ENCODE assay signal across 9 mouse cellular contexts in the genomic region with DNA sequence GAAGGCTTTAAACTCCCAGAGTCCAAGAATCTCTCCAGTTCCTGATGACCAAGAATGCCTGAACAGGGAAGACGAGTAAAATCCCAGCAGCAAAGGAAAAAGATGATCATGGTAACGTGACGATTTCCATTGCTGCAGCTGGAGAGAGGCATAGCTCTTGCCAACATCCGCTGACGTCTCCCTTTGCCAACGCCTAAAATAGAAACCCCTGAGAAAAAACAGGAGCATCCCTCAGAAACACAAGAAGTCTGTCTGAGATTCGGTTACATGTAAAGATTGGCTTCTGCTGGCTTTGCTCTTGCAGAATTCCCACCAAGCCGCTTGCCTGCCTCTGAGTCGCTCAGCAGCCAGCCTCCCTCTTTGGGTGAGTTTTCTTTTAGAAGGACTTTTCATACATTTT.
DNase-seq lines count a peak whose midpoint lies in the region; ATAC-seq and TF ChIP-seq lines count a peak whose summit lies in the region.
"Had no signal": no experiment of that assay in that cellular context is flagged by ENCODE, and none has a peak within 500 bp of the region (broad histone marks: within the 10 kb centered on the region; RNA-seq: fewer than 3 reads in every experiment).

No protein-coding gene starts in this region.

- H3K4me1 ChIP-seq in heart, postnatal 0 days (ENCODE audit: control insufficient read depth, insufficient read depth), result 0 out of 2 replicates have a peak, but pooled peaks cover 4% of the 10 kb centered on the region
- no peaks in the 10 kb centered on the region for H3K4me1 ChIP-seq in hindbrain, embryonic 11.5 days (replicated peaks; ENCODE audit: control insufficient read depth, insufficient read depth, low read length)

- WGBS in heart, postnatal 0 days, result 23% methylated on average over 9 of the region's 9 CpGs
- 84% methylated on average over 9 of the region's 9 CpGs for WGBS in hindbrain, embryonic 11.5 days

- H3K27ac ChIP-seq in heart, postnatal 0 days (ENCODE audit: low read depth), result no peak overlapping the region
- no peak overlapping the region for H3K27ac ChIP-seq in hindbrain, embryonic 11.5 days (ENCODE audit: low read depth, low read length)

- TF ChIP-seq EP300 in heart, postnatal 0 days (IDR thresholded peaks at IDR 0.05; ENCODE audit: low read depth), result no peak

- no peak overlapping the region for H3K9ac ChIP-seq in heart, postnatal 0 days (replicated peaks; ENCODE audit: low read depth, low read length)
- H3K9ac ChIP-seq in hindbrain, embryonic 11.5 days (ENCODE audit: low read depth, low read length), result no peak overlapping the region

- H3K9me3 ChIP-seq in heart, postnatal 0 days (replicated peaks; ENCODE audit: control insufficient read depth, low read length), result no peaks in the 10 kb centered on the region
- H3K9me3 ChIP-seq in hindbrain, embryonic 11.5 days (ENCODE audit: control insufficient read depth, low read length), result no peaks in the 10 kb centered on the region

- DNase-seq in layer of hippocampus, adult 11-12 months (ENCODE audit: low spot score), result peak; percentile 2
- DNase-seq in layer of hippocampus, adult 9-10 months (ENCODE audit: low spot score), result no peak
- peak; percentile 60 for DNase-seq in fibroblast of lung, adult 2 months (ENCODE audit: low read depth)
- DNase-seq in heart, postnatal 0 days (ENCODE audit: low spot score), result peak; percentile 9
- peak; percentile 31 to 44 for DNase-seq in right cerebral cortex, postnatal 10 days (ENCODE audit: low spot score in 2 of 2)
- DNase-seq in thymus, postnatal 14 days, result no peak
- DNase-seq in hindbrain, embryonic 11.5 days (ENCODE audit: low spot score), result no peak
- DNase-seq in ovary, postnatal 10 days (ENCODE audit: low spot score), result no peak
- DNase-seq: adrenal gland, postnatal 14 days had no signal

- no peak for ATAC-seq in heart, postnatal 0 days (ENCODE audit: insufficient read depth, low read depth)
- no peak for ATAC-seq in hindbrain, embryonic 11.5 days (ENCODE audit: low FRiP score)

- no peak overlapping the region for H3K4me3 ChIP-seq in heart, postnatal 0 days (ENCODE audit: low read depth, low read length)
- no peak overlapping the region for H3K4me3 ChIP-seq in hindbrain, embryonic 11.5 days (ENCODE audit: low read depth, low read length)

- no peak for TF ChIP-seq CTCF in heart, postnatal 0 days (IDR thresholded peaks at IDR 0.05; ENCODE audit: low read depth)

- no peaks in the 10 kb centered on the region for H3K27me3 ChIP-seq in heart, postnatal 0 days (ENCODE audit: control insufficient read depth, insufficient read depth, low read length)
- no peaks in the 10 kb centered on the region for H3K27me3 ChIP-seq in hindbrain, embryonic 11.5 days (ENCODE audit: control insufficient read depth, insufficient read depth, low read length)

- H3K36me3 ChIP-seq in heart, postnatal 0 days (replicated peaks; ENCODE audit: control insufficient read depth, insufficient read depth, low read length), result no peaks in the 10 kb centered on the region
- H3K36me3 ChIP-seq in hindbrain, embryonic 11.5 days (ENCODE audit: control insufficient read depth, insufficient read depth, low read length), result no peaks in the 10 kb centered on the region

- no peak overlapping the region for H3K4me2 ChIP-seq in heart, postnatal 0 days (ENCODE audit: low read depth, low read length)
- no peak overlapping the region for H3K4me2 ChIP-seq in hindbrain, embryonic 11.5 days (replicated peaks; ENCODE audit: low read depth, low read length)

Comparison
In these comparisons a context has a peak if more than half of its experiments do, and no peak if none do; other contexts are left out.
1. DNase-seq: peak in layer of hippocampus, adult 11-12 months (single experiment), fibroblast of lung, adult 2 months (single experiment), heart, postnatal 0 days (single experiment) and right cerebral cortex, postnatal 10 days (2 of 2); none in layer of hippocampus, adult 9-10 months (single experiment), thymus, postnatal 14 days (single experiment), hindbrain, embryonic 11.5 days (single experiment) and ovary, postnatal 10 days (single experiment).